Mouse (Mus musculus) left cerebral cortex, adult 18-20 months (tissue): ENCODE results near the gene Slc35b1. TPM values are rescaled to one million over a fixed set of nuclear protein-coding genes. Genes with fewer than 3 reads are reported as not detected.

Experiments
- DNase-seq, 2 experiments: peaks; one replicate each; pipeline ENCODE4 v3.0.0; 2021 to 2022; ENCODE audit warnings: low spot score in 2 of 2, mixed read lengths in 1 of 2
- long read RNA-seq, 2 experiments: library from polyadenylated mRNA; stranded (forward); transcript quantifications; one replicate each; pipeline ENCODE4 v2.0.0; 2021
- total RNA-seq, 2 experiments: library from RNA; stranded (reverse); gene quantifications; 2 replicates each; pipeline ENCODE4 v1.2.3; 2021

Slc35b1 gene
- total RNA-seq, result 10 to 100 TPM; 56.8 to 60.3 TPM
- long read RNA-seq, experiment 1, transcript Slc35b1-202 (9 exons, 1,299 nt), result minor isoform, 18 of 54 reads
- long read RNA-seq, experiment 1, transcript Slc35b1-201 (9 exons, 1,523 nt), result major isoform, 25 of 54 reads
- long read RNA-seq, experiment 1, partial matches to known transcripts, result 3 of 54 reads
- long read RNA-seq, experiment 1, other reads (novel, unspliced or antisense), result 8 of 54 reads
- long read RNA-seq, experiment 2, transcript Slc35b1-202 (9 exons, 1,299 nt), result minor isoform, 18 of 53 reads
- long read RNA-seq, experiment 2, transcript Slc35b1-201 (9 exons, 1,523 nt), result major isoform, 24 of 53 reads
- long read RNA-seq, experiment 2, partial matches to known transcripts, result 2 of 53 reads
- long read RNA-seq, experiment 2, other reads (novel, unspliced or antisense), result 9 of 53 reads

DNA sequence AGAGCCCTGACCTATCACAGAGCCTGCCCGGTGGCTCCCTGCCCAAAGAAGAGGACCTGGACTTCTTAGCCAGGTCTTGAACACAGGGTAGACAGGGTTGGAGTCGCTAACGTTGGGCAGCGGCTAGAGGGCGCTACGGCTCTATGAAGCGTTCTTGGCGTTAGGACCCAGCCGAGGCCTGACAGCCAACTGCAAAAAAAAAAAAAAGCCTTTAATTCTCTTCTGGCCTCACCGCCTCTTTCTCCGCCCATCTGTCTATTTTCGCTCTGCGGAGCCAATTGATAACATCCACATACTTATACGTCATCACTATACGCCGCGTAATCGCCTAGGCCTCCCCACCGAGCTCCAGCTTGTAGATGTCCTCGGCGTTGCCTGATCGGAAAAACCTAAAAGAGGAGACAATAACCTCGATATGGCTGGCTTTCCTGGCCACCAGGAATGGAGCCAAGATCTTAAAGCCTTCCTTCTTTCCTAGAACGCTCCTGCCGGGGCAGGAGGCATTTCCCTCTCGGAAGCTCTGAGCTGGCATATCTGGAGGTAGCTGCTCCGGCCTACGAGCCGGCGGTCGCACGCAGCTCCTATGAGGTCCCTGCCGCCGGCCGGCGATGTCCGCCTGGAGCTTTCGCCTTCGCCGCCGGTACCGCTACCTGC lies at the start of gene Slc35b1:
Gene Slc35b1, plus strand, starts transcription at position 374 of the 654 bp plus-strand sequence.
- peak; percentile 93 for DNase-seq

DNA sequence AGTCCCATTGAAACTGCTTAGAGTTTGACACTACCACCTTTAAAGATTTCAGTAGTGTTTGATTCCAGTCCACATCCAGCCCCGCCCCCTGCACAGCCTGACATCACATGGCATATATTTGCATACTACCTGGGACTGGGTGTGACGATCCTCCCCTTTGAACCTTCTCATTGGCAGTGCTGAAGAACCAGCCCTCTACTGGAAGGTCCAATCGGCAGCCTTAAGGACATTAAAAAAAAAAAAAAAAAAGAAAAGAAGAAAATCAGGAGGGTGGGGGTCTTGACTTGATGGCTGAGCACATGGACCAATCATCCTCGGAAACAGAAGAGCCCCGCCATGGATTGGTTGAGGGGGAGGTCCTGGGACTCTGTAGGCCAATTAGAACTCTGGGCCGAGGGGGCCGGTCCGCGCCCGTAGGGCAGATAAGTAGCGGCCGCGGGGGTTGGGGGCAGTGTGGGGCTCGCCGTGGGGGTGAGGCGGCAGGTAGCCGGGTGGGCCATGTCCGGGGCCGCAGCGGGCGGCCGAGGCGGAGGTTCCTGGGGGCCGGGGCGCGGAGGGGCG lies 47.8 kb upstream of the Slc35b1 start, which contains the start of gene Fam117a:
Gene Fam117a, plus strand, starts transcription at position 451 of the 561 bp plus-strand sequence.
- peak; percentile 43 to 56 for DNase-seq

DNA sequence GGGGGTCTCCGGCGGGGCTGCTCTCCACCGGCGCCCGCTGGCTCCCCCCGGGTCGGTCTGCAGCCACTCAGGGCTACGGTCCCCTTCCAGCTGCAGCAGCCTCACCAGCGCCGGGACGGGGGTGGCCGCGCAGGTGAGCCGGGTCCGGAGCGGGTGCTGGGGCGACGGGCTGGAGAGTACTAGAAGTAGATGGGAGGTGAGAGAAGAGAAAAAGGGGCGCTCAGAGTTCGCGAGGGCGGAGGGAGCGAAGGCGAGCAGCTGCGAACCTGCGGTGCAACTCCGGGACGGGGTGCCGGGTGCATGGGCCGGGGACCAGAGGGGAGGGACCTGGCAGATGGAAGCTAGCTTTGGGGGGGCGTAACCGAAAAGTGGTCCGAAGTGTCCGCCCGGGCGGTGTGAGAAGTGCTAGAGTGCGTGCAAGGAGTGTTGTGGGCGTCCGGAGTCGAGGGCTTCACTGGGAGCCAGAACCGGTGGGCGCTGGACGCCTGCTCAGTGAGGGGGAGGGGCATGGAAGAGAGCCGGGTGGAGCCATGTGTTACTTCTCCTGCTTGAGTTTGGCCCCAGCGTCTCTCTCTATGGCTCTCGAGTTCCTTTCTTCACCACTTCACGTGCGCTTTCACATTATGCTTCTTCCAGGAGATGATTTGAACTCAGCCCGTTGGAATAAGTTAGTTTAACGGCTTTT lies 47.2 kb upstream of the Slc35b1 start:
- DNase-seq, result peak; percentile 23 to 39

DNA sequence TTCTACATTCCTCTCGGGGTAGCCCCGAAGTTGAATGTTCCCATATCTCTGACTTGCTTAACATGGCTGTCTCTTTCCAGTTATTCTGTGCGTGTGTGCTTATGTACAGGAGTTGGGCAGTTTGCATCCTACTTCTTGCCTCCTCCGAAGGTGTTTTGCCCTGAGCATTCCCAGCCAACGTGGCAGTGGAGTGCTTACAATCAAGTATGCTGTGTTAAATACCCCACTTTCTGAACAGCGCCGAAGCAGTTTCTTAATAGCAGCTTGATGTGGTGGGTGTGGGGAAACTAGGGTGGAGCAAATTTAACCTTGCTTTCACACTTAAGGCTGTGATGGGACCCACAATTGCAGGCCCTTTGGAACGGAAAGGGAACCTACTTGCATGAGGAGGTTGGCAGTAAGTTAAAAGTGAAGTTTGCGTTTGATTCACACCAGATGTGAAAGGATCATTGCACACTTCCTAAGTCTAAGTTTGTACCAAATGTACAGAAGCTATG lies 46.6 kb upstream of the Slc35b1 start:
- no peak for DNase-seq

DNA sequence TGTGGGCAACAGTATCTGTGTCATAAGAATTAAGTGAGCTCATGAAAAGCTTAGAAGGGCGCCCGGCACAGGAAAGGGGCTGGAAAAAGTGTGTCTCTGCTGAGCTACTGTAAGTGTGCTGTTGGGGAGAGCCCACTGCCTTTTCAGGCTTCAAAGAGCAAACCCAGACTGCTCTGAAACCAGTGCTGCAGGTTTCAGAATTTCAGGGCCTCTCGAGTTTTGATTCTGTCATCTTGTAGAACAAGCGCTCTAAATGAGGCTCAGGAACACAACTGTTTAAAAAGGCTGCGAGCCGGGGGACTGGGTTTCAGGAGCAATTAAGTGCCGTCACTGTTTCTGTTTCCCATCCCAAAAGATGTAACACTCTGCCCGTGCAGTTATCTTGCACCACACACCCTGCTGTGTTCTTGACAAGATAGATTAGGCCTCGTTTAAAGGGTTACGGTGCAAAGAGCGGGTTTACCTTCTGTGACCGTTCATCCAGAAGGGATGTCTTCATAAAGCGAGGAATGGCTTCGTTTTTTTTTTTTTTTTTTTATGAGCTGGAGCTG lies 44.9 kb upstream of the Slc35b1 start:
- DNase-seq, result no peak

DNA sequence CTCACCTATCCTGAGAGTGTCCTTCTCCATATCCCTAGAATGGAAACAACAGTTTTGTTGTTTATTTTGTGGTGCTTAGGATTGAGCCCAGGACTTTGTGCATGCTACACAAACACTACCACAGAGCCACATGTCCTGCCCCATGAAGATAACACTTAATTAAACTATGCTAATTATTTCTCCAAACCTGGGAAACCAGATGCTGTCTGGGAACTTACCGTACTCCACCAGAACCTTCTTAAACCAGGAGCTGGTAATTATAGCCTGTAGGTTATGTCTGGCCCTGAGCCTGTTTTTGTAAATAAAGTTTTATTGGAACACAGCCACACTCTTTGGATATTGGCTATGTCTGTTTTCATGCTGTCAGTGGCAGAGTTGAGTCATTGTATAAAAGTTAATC lies 44.2 kb upstream of the Slc35b1 start:
- no peak for DNase-seq

DNA sequence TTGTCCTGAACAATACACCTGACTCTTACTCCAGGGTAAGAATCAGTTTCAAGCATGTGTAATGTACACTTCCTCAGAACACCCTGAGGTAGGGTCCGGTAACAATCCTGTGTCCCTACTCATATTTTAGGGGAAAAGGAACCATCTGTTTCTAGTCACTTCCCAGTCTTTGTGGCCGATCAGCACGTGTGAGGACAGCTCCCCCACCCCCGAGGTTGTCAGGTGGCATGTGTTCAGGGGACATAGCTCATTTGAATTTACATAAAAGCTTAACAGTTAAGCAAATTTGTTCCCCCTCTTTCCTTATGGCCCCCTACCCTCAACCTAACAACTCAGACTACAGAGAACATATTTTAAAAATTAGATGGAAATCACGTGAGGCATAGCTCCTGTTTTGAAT lies 43.8 kb upstream of the Slc35b1 start:
- DNase-seq, result no peak

DNA sequence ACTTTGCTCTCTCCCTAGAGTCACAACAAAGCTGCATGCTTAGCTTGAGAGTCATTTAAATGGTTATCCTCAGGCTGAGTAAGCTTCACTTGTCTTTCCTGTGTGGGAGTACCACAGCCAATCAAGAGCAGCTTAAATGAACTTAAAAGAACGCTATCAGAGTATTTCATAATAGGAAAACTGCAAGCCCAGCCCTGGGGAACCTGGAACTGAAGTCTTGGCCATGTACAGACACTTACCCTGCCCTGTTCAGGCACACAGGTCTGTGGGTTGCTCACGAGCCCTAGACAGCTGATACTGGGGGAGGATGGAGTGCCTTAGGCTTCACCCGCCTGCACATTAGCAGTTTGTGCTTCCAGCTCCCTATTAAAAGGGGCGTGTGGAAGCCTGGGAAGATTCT lies 41.3 kb upstream of the Slc35b1 start:
- no peak for DNase-seq

DNA sequence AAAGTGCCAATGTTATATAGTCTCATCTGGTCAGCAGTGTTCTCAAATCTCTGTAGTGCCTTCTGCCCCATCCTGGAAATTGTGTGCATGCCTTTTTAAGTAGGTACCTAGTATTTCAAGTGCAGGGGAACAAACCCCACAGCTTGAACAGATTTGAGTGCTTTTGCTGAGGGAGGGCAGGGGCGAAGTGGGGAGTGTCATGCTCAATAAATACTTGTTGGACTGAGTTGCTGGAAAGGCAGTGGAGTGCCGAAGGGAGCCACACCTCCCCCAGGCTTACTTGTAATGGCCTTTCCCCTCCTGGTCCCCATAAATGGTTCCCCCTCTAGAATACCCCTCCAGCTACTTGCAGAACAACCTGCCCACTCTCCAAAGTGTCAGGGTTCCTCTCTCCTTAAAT lies 40.3 kb upstream of the Slc35b1 start:
- no peak for DNase-seq

DNA sequence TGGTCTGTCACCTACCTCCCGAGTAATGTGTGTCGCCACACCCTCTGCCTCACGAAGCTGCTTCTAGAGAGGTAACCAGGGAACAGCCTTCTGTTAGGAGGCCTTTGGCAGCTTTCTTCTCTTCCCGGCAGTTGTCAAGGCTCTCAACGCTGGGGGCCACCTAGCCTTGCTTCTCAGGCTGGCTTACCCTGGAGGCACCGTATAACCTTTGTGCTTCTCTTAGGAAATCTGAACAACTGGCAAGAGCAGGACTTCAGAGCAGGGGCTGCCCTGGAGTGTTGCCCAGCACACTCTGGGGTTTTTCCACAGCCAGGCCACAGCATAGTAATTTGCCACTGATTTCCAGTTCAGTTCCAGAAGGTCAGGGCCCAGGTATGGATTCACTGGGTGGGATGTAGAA lies 34.2 kb upstream of the Slc35b1 start:
- no peak for DNase-seq

DNA sequence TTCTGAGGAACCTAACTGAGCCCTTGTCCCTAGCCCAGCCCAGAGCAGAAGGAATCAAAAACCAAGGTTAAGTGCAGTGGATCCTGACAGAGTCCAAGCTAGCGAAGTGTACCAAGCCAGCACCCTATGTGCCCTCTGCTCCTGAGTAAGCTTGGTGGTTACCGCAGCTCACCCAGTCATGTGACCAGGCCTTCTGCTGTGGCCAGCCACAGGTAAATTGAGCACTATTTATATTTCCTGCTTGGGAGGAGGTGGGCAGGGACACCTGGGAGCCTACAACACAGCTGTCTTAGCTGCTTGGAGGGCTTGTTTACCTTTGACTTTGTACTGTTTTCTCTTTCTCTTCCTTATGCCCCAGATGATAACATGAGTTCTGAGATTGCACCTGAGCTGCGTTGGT lies 33.5 kb upstream of the Slc35b1 start:
- DNase-seq, result no peak

DNA sequence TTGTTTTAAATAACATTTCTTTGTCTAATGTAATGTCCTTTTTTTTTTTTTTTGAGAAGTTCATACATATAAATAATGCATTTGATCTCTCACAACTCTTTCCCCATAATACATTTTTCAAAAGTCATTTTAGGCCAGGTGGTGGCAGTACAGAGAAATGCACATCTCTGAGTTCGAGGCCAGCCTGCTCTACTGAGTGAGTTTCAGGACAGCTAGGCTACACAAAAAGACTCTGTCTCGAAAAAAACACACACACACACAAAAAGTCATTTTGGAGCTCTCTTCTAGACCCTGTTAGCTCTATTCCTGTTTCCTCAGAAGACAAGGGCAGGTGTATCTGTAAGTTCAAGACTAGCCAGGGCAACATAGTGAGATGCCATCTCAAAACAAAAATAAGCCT lies 31.8 kb upstream of the Slc35b1 start:
- no peak for DNase-seq

DNA sequence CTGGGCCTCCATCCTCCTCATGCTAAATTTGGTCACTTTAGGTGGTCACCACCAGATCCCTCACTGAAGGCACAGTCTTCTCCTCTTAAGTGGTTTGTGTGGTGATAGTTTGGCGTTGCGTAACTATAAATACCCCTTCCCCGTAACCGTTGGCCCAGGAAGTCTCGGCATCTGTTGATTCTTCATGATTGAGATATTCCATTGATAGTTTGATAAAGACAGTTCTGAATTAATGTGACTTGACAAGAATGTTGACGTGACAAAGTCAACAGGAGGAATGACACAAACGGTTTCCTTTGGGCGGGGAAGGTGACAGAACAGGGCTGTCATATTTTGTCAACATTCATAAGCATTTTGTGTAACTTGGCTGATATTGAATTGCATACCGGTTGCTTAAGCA lies 31.3 kb upstream of the Slc35b1 start:
- no peak for DNase-seq

DNA sequence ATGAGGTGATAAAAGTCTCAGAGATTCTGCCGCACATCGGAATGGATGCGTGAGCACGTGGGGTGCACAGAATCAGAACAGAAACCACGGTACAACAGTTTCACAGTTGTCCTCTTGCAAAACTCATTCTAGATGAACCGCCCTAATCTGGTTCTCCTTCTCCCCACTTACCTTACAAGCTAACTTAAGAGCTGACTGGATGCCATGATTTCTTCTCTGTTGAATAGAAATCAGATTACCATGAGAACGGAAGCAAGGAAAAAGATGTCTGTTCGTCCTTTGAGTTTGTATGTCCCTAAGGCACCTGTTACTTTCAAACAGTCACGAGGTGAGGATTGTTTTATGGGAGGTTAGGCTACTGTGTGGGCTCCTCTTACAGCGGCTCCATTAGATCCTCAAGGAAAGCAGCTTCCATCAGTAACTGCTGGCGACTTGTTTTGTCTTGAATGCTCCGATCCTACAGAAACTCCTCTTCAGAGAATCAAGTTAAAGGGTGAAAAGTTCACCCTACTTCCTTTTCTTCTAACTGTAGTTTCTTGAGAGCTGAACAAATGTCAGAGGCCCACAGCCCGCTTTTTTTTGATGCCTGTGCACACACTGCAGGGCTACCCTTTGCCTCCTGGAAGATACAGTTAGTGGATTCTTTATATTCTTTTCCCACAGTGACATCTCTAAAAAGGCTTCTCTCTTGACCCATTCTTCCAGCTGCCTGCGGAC lies 30.1 kb upstream of the Slc35b1 start:
- DNase-seq, result no peak

DNA sequence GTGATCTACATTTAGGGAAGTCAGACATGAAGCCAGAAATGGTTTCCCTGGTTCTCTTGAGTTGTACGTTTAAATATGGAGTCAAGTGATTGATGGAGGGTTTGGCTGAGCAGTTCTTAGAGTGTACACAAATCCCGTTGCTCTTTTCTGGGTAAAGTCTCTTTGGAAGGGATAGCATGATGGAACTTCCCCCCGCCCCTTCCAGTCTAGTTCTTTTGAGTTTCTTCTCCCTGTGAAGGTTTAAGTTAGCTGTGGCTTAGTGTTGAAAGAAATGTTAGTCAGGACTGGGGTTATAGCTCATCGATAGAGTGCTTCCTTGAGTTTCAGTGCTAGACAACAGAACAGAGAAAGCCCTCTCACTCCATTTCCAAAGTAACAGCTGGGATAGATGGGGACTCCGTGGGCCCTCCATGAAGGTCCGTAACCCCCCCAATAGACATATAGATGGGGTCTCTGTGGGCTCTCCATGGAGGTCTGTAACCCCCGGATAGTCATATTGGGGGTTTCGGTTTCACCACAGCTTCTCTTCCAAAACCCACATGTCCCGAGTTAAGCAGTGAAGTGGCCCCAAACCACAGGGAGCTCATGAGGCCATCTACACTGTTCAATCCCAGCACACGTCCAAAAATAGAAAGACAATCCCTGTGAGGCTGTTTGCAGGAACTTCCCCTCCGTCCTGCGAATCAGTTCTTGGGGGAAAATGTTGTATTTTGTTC lies 29.4 kb upstream of the Slc35b1 start:
- no peak for DNase-seq

DNA sequence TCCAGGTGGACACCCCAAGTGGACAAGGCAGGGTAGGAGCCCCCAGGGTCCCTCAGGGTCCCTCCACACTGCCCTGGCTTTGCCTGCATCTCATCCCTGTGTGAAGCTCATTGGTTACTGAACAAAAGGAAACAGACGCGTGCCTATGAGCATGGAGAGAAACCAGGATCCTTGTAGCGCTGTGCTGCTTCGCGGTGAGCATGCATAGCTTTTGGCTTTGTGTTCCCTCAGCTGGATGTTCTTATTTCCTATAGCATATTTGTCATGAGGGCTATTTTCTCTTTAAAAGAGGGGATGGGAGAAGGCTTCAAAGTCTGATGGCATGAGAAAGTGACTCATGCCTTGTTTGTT lies 28.9 kb upstream of the Slc35b1 start:
- DNase-seq, result no peak

DNA sequence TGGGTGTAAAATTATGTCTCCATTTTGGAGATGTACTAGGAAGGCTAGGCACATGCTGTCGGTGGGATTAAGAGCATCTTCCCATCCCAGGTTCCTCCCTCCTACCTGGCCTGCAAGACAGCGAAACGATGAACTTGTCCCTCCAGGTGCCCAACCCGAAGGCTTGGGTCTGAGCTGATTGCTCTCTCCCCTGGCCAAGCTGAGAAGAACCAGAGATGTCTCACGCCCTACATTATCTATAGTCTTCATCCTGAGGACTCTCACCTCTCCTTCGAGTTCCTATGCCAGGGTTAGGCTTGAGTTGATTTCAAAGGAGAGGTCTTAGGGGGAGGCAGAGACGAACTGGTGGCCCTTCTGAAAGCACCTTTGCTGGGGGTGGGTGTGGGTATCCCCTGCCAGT lies 28.5 kb upstream of the Slc35b1 start:
- no peak for DNase-seq

DNA sequence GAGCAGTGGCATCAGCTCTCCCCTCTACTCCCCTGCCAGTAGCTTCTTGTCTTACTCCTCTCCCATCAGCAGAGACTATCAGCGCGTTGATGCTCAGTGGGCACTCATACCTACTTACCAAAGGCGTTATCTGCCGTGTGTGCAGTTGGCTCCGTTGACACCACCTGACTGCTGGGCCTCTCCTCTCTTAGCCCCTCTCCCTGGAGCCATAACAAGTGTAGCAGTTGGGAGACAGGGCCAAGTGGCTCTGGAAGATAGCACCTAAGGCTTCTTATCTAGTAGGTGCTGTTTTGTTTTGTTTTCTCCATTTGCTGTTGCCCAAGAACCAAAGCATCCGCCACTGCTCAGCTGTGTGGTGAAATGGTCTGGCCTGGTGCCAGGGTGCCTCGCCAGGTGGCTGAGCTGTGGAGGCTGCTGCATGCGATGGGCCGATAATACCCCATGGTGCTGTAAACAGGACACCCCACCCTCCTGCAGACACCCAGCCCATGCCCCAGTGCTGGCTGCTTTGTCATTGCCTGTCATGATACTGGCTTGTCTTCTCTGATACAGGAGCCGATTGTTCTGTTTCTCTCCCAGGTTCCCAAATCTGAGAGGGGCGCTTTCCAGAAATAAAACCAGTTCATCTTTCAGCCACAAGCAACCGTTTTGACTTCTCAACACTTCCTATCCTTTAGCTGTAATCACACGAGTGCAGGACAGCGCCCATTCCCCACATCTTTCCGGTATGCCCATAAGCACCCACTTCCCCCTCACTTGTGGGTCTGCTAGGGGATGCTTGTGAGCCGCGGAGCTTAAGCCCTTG lies 27.8 kb upstream of the Slc35b1 start:
- DNase-seq, result peak in 1 of 2 experiments; percentile 29

DNA sequence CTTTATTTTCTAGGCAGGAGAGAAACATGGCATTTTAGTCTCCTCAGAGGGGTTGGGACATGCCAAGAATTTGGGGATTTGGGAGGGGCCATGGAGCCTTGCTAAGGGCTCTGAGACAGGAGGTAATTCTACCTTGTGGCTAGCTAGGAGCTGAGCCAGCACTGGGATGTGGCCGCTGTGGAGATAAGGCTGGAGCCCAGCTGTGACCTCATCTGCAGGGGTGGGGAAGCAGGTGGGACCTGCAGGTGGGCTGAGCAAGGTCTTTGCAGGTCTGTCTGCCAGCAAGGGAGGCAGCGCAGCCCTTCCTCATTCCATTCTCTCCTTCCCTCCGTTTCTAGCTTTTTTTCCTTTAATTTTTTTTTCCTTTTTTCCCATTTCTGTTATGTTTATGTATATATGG lies 26.2 kb upstream of the Slc35b1 start:
- DNase-seq, result no peak
